20 mouse cellular contexts compared by ENCODE assay signal in genomic region chr2:166625219-166625618, GRCm38 (mm10).
DNase-seq lines count a peak whose midpoint lies in the region; ATAC-seq and TF ChIP-seq lines count a peak whose summit lies in the region.
"Had no signal": no experiment of that assay in that cellular context is flagged by ENCODE, and none has a peak within 500 bp of the region (broad histone marks: within the 10 kb centered on the region; RNA-seq: fewer than 3 reads in every experiment).

No protein-coding gene starts in this region.

- WGBS in forebrain, postnatal 0 days: 69% methylated on average over 11 of the region's 11 CpGs
- WGBS in forebrain, embryonic 16.5 days: 76% methylated on average over 11 of the region's 11 CpGs
- WGBS in thymus, adult 2 months: 49% methylated on average over 11 of the region's 11 CpGs

- H3K4me1 ChIP-seq in forebrain, postnatal 0 days (ENCODE audit: insufficient read depth): no peaks in the 10 kb centered on the region
- H3K4me1 ChIP-seq in forebrain, embryonic 16.5 days (replicated peaks; ENCODE audit: control insufficient read depth, insufficient read depth, low read length): peaks cover 12% of the 10 kb centered on the region; the same call in 1 of the 2 replicates
- peaks cover 83% of the 10 kb centered on the region for H3K4me1 ChIP-seq in thymus, adult 2 months (replicated peaks; ENCODE audit: control insufficient read depth, insufficient read depth, low read length)

- H3K4me2 ChIP-seq in forebrain, postnatal 0 days (ENCODE audit: low read depth): no peak overlapping the region
- H3K4me2 ChIP-seq in forebrain, embryonic 16.5 days (ENCODE audit: low read length): no peak overlapping the region
- H3K4me2 ChIP-seq: embryonic facial prominence, embryonic 13.5 days; hindbrain, embryonic 13.5 days; kidney, embryonic 15.5 days had no signal

- H3K9me3 ChIP-seq in forebrain, postnatal 0 days (ENCODE audit: low read length): no peaks in the 10 kb centered on the region
- H3K9me3 ChIP-seq in forebrain, embryonic 16.5 days (ENCODE audit: control insufficient read depth, low read length): no peaks in the 10 kb centered on the region
- H3K9me3 ChIP-seq: embryonic facial prominence, embryonic 13.5 days; hindbrain, embryonic 13.5 days; kidney, embryonic 15.5 days had no signal

- no peak overlapping the region for H3K27ac ChIP-seq in forebrain, postnatal 0 days (ENCODE audit: low read depth, low read length)
- no peak overlapping the region for H3K27ac ChIP-seq in forebrain, embryonic 16.5 days (ENCODE audit: low read length)
- H3K27ac ChIP-seq in thymus, adult 2 months (ENCODE audit: control insufficient read depth, insufficient read depth, low read length): peak overlapping the region; percentile 17; the same call in 1 of the 2 replicates
- H3K27ac ChIP-seq: embryonic facial prominence, embryonic 13.5 days; hindbrain, embryonic 13.5 days; kidney, embryonic 15.5 days had no signal

- no peaks in the 10 kb centered on the region for H3K27me3 ChIP-seq in forebrain, postnatal 0 days (ENCODE audit: insufficient read depth, low read length)
- H3K27me3 ChIP-seq in forebrain, embryonic 16.5 days (replicated peaks; ENCODE audit: control insufficient read depth, insufficient read depth, low read length): no peaks in the 10 kb centered on the region
- H3K27me3 ChIP-seq in thymus, adult 2 months (ENCODE audit: control insufficient read depth, insufficient read depth, low read length): no peaks in the 10 kb centered on the region
- H3K27me3 ChIP-seq in splenic B cell, adult 2 months (ENCODE audit: control insufficient read depth, insufficient read depth, low read length, poor library complexity, severe bottlenecking): no peaks in the 10 kb centered on the region
- H3K27me3 ChIP-seq: embryonic facial prominence, embryonic 13.5 days; hindbrain, embryonic 13.5 days; kidney, embryonic 15.5 days had no signal

- H3K9ac ChIP-seq in forebrain, postnatal 0 days: no peak overlapping the region
- H3K9ac ChIP-seq in forebrain, embryonic 16.5 days (replicated peaks; ENCODE audit: low read depth, low read length): no peak overlapping the region
- H3K9ac ChIP-seq: embryonic facial prominence, embryonic 13.5 days; hindbrain, embryonic 13.5 days; kidney, embryonic 15.5 days had no signal

- TF ChIP-seq CTCF in forebrain, postnatal 0 days (IDR thresholded peaks at IDR 0.05; ENCODE audit: low read depth): no peak
- TF ChIP-seq CTCF in thymus, adult 2 months (IDR thresholded peaks at IDR 0.05; ENCODE audit: borderline replicate concordance, control insufficient read depth, extremely low read depth, insufficient read depth, low read length, poor library complexity): no peak
- no peak for TF ChIP-seq CTCF in brain, embryonic 14.5 days (IDR thresholded peaks at IDR 0.05; ENCODE audit: borderline replicate concordance, extremely low read depth, insufficient read depth, insufficient read length)

- peaks cover 7% of the 10 kb centered on the region; the same call in 1 of the 2 replicates for H3K36me3 ChIP-seq in forebrain, postnatal 0 days (ENCODE audit: insufficient read depth)
- H3K36me3 ChIP-seq in forebrain, embryonic 16.5 days (ENCODE audit: control insufficient read depth, insufficient read depth): no peaks in the 10 kb centered on the region
- no peaks in the 10 kb centered on the region for H3K36me3 ChIP-seq in thymus, adult 2 months (ENCODE audit: control insufficient read depth, insufficient read depth, low read length)
- no peaks in the 10 kb centered on the region for H3K36me3 ChIP-seq in splenic B cell, adult 2 months (ENCODE audit: control insufficient read depth, insufficient read depth, low read length, poor library complexity, severe bottlenecking)
- H3K36me3 ChIP-seq: kidney, embryonic 15.5 days had no signal

- peak; percentile 39 for DNase-seq in forebrain, postnatal 0 days
- DNase-seq in thymus, adult 2 months: no peak
- no peak for DNase-seq in thymus, postnatal 10 days (ENCODE audit: low spot score in 2 of 2)
- DNase-seq in brain, embryonic 14.5 days (ENCODE audit: low read depth): peak; percentile 39
- DNase-seq in splenic B cell, adult 2 months (ENCODE audit: low read depth, low spot score): peak; percentile 75
- no peak for DNase-seq in adrenal gland, adult 2 months
- no peak for DNase-seq in layer of hippocampus, adult 11-12 months (ENCODE audit: low spot score)
- DNase-seq: adrenal gland, postnatal 10 days; cerebellum, adult 9-10 months; gastrocnemius, postnatal 25 days; heart, postnatal 10 days; lung, adult 18-20 months; lung, postnatal 4 days; retina, postnatal 1 day had no signal

- ATAC-seq in forebrain, postnatal 0 days: peak; percentile 61; the same call in 1 of the 2 replicates
- no peak for ATAC-seq in forebrain, embryonic 16.5 days
- ATAC-seq: intestine, embryonic 16.5 days; midbrain, embryonic 16.5 days had no signal

- TF ChIP-seq POLR2A in thymus, adult 2 months (IDR thresholded peaks at IDR 0.05; ENCODE audit: control insufficient read depth, extremely low read depth, insufficient read depth, low read length, poor library complexity): no peak
- TF ChIP-seq POLR2A in brain, embryonic 14.5 days (IDR thresholded peaks at IDR 0.05; ENCODE audit: borderline replicate concordance, extremely low read depth, insufficient read depth, insufficient read length, poor library complexity, severe bottlenecking): no peak

- no peak overlapping the region for H3K4me3 ChIP-seq in forebrain, postnatal 0 days (ENCODE audit: low read depth, low read length)
- H3K4me3 ChIP-seq in forebrain, embryonic 16.5 days (replicated peaks; ENCODE audit: low read length): no peak overlapping the region
- H3K4me3 ChIP-seq in thymus, adult 2 months (ENCODE audit: control insufficient read depth, insufficient read depth, low read length): no peak overlapping the region
- H3K4me3 ChIP-seq: embryonic facial prominence, embryonic 13.5 days; hindbrain, embryonic 13.5 days; kidney, embryonic 15.5 days had no signal

Comparison
In these comparisons a context has a peak if more than half of its experiments do, and no peak if none do; other contexts are left out.
1. DNase-seq: peak in forebrain, postnatal 0 days (single experiment), brain, embryonic 14.5 days (single experiment) and splenic B cell, adult 2 months (single experiment); none in thymus, adult 2 months (single experiment), thymus, postnatal 10 days (0 of 2), adrenal gland, adult 2 months (single experiment) and layer of hippocampus, adult 11-12 months (single experiment).